Mouse (Mus musculus) hindbrain, embryonic 11.5 days (tissue): ENCODE data around the gene Olfr279. TPM values are rescaled to one million over a fixed set of nuclear protein-coding genes. Genes with fewer than 3 reads are reported as not detected.

Source experiments
- ATAC-seq: fragments of 200-750 bp; cut with Nextera tagmentation; 2 replicates; pipeline ENCODE4 v1.8.0; 2017; ENCODE audit warnings: mild to moderate bottlenecking, moderate TSS enrichment, moderate library complexity; ENCODE audit not compliant: low FRiP score
- DNase-seq: peaks from one replicate; pipeline ENCODE4 v3.0.0-alpha.2; 2015; ENCODE audit warnings: low spot score
- H3K27ac ChIP-seq: fragments of 300-500 bp; sonication (generic); 2 replicates; pipeline ENCODE4 v1.5.1; 2014; ENCODE audit warnings: mild to moderate bottlenecking, low read depth, low read length
- H3K27me3 ChIP-seq: fragments of 300-500 bp; sonication (generic); 2 replicates; pipeline ENCODE4 v1.6.1; 2014; ENCODE audit warnings: mild to moderate bottlenecking, low read length, moderate library complexity, mixed read lengths; ENCODE audit not compliant: control insufficient read depth, insufficient read depth
- H3K36me3 ChIP-seq: fragments of 300-500 bp; sonication (generic); 2 replicates; pipeline ENCODE4 v1.6.1; 2014; ENCODE audit warnings: mild to moderate bottlenecking, low read length, moderate library complexity, mixed read lengths; ENCODE audit not compliant: control insufficient read depth, insufficient read depth
- H3K4me1 ChIP-seq: fragments of 300-500 bp; sonication (generic); replicated peaks from 2 replicates; pipeline ENCODE4 v1.6.1; 2014; ENCODE audit warnings: low read length, mixed read lengths; ENCODE audit not compliant: control insufficient read depth, insufficient read depth
- H3K4me2 ChIP-seq: fragments of 300-500 bp; sonication (generic); replicated peaks from 2 replicates; pipeline ENCODE4 v1.6.1; 2014; ENCODE audit warnings: mild to moderate bottlenecking, low read depth, low read length
- H3K4me3 ChIP-seq: fragments of 300-500 bp; sonication (generic); 2 replicates; pipeline ENCODE4 v1.5.1; 2014; ENCODE audit warnings: low read depth, low read length
- H3K9ac ChIP-seq: fragments of 300-500 bp; sonication (generic); 2 replicates; pipeline ENCODE4 v1.6.1; 2014; ENCODE audit warnings: low read depth, low read length
- H3K9me3 ChIP-seq: fragments of 300-500 bp; sonication (generic); 2 replicates; pipeline ENCODE4 v1.6.1; 2016; ENCODE audit warnings: low read length; ENCODE audit not compliant: control insufficient read depth
- WGBS: fragments of 180-500 bp; shearing (Covaris S2); extraction: QIAGEN DNeasy Blood & Tissue Kit; methylation state at CpG from one replicate; pipeline ENCODE4 v1.1.7; 2014; 5-methylcytosine and 5-hydroxymethylcytosine counted together
- polyA plus RNA-seq: library from polyadenylated mRNA; unstranded; fragments of >200 nt; fragmentation: Nextera tagmentation; extraction: Ambion mirVana; gene quantifications from 2 replicates; pipeline ENCODE4 v1.2.1, GENCODE M21; 2014

Olfr279 gene
- polyA plus RNA-seq, 1 experiment from 2014 or later = not detected

DNA sequence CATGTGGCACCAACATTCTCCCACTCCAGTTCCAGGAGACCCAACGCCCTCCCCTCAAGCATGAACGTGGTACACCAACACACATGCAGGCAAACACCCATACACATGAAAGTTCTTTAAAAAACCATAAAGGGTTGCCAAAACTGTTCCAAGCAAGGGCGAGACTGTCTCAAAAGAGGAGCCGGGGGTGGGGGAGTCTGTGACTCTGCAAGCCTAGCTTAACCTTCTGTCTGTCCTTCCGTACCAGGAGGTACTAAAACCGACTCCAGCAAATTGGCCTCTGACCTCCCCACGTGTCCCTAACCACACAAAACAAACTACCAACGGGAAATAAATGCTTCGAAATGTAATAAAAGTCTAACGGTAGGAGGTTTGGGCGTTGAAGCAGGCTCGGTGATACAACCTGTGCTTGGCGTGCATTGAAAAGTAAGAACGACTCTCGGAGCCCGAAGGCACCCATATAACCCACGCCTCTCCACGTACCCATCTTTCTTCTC lies 40.9 kb downstream of the Olfr279 start:
- H3K4me2 ChIP-seq = peak overlapping the region; percentile 84
- DNase-seq (peak; percentile 49), ATAC-seq (no peak)
- peak overlapping the region; percentile 89 for H3K4me3 ChIP-seq
- H3K27ac ChIP-seq = no peak overlapping the region; the same call in 1 of the 2 replicates
- no peaks in the 10 kb centered on the region for H3K9me3 ChIP-seq
- 1% methylated on average over 18 of the region's 18 CpGs for WGBS
- 0 out of 2 replicates have a peak, but pooled peaks cover 3% of the 10 kb centered on the region for H3K4me1 ChIP-seq
- H3K36me3 ChIP-seq = peaks cover 6% of the 10 kb centered on the region; the same call in 1 of the 2 replicates
- peak overlapping the region; percentile 95 for H3K9ac ChIP-seq
- H3K27me3 ChIP-seq = no peaks in the 10 kb centered on the region

DNA sequence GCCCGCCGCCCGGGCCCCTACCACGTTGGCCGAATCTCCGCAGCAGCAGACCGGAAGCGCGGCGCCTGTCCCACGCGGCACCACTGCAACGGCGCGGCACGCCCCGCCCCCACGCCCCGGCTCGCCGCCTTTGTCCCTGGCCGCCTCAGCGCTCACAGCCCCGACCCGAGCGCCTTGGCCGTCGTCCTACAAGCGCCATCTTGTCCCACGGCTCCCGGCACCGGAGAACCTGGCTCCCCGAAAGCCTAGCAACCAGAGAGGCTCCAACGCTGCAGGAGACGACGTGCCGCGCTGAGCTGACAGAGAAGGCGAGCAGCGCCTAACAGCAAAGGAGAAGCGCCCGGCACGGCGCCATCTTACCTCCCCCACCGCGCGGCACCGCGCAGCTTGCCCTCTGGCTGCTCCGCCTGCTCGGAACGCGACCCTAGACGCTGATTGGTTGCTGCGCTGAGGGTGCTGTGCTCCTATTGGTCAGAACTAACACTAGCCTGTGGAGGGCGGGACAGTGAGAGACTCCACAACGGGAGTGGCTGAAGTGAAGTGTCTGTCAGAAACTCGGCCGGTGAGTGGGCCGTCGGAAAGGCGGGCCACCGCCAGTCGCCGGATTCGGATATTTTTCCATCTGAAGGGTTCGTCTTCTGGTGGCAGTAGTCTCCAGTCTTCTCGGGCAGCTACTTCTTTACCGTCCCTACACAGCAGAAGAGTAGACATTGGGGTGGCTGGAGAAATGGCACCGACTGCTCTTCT lies 41.9 kb downstream of the Olfr279 start, which contains the start of gene Kansl2:
TSS of gene Kansl2 (minus strand) at position 384 of the 747 bp plus-strand sequence.
- H3K4me2 ChIP-seq = peak within 1 kb of the TSS; percentile 84
- WGBS = under 1% methylated on average over 58 of the region's 70 CpGs
- peak; percentile 100 for ATAC-seq

DNA sequence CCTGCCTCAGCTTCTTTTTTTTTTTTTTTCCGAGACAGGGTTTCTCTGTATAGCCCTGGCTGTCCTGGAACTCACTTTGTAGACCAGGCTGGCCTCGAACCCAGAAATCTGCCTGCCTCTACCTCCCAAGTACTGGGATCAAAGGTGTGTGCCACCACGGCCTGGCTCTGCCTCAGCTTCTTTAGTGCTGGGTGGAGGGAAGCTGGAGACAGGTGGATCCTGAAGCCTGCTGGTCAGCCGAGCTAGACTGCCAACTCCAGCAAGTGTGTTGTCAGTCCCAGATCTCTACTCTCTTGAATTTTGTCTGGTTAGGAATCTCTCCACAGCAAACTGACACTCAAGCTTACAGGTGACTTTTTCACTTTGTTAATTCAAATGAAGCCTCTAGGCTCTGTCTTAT lies 43.7 kb downstream of the Olfr279 start:
- no peak for DNase-seq
- Histone ChIP-seq H3K4me2 (no peak overlapping the region), H3K36me3 (no peaks in the 10 kb centered on the region), H3K4me3 (no peak overlapping the region), H3K27me3 (no peaks in the 10 kb centered on the region), H3K4me1 (0 out of 2 replicates have a peak, but pooled peaks cover 3% of the 10 kb centered on the region), H3K9ac (no peak overlapping the region), H3K9me3 (no peaks in the 10 kb centered on the region), H3K27ac (no peak overlapping the region)
- WGBS = 80% methylated on average over 4 of the region's 4 CpGs
- ATAC-seq = no peak

More for the DNA sequence above, 41.9 kb downstream of the Olfr279 start, which contains the start of gene Kansl2:
- peak; percentile 97 for DNase-seq
- Histone ChIP-seq H3K36me3 (0 out of 2 replicates have a peak, but pooled peaks cover 3% of the 10 kb centered on the region), H3K9ac (peak within 1 kb of the TSS; percentile 95), H3K9me3 (no peaks in the 10 kb centered on the region), H3K27me3 (no peaks in the 10 kb centered on the region), H3K4me1 (0 out of 2 replicates have a peak, but pooled peaks cover 3% of the 10 kb centered on the region), H3K27ac (peak within 1 kb of the TSS; percentile 98), H3K4me3 (peak within 1 kb of the TSS; percentile 89)

DNA sequence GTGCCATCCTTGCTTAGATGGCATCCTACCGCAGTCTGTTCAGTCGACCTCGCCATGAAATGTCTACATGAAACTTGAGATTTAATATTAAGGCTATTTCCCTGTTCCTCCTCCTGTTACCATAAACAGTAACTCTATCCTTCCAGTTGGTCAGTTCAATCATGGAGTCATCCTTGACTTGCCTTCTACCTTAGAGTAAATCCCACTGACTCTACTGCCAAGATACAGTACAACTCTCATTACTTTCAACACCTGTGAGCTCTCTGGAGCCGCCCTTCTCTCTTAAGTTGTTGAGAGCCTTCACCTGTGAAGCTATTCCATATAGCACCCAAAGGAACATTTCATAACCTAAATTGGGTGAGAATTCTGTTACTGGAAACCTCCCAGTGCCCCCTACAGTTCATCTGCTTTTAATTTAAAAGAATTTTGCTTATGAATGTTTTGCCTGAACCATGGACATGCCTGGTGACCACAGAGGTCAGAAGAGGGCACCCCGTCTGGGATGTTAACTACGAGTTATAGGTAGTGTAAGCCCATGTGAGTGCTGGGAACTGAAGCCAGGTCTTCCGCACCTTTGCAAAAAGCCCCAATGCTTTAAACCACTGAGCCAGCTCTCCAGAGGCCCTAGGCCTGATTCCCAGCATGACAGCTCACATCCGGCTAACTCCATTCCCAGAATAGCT lies 44.8 kb downstream of the Olfr279 start:
- no peak overlapping the region for H3K4me2 ChIP-seq
- no peaks in the 10 kb centered on the region for H3K9me3 ChIP-seq
- no peaks in the 10 kb centered on the region for H3K27me3 ChIP-seq
- no peak overlapping the region for H3K27ac ChIP-seq
- H3K9ac ChIP-seq = no peak overlapping the region
- DNase-seq (no peak), ATAC-seq (no peak)
- 0 out of 2 replicates have a peak, but pooled peaks cover 3% of the 10 kb centered on the region for H3K4me1 ChIP-seq
- 84% methylated on average over 8 of the region's 8 CpGs for WGBS
- no peaks in the 10 kb centered on the region for H3K36me3 ChIP-seq
- H3K4me3 ChIP-seq = no peak overlapping the region

DNA sequence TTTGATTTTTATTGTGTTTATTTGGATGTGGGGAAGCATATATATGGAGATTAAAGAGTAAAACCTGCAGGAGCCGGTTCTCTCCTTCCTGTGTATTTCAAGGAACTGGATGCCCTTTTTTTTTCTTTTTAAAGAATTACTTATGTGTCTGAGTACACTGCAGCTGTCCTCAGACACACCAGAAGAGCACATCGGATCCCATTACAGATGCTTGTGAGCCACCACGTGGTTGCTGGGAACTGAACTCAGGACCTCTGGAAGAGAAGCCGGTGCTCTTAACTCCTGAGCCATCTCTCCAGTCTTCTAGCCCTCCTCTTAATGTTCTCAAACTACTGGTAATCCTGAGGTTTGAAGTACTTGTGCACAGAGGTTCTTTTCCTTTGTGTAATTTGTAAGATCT lies 45.7 kb downstream of the Olfr279 start:
- 78% methylated on average over 4 of the region's 4 CpGs for WGBS
- H3K27ac ChIP-seq = no peak overlapping the region
- H3K4me1 ChIP-seq = no peaks in the 10 kb centered on the region
- no peak overlapping the region for H3K9ac ChIP-seq
- DNase-seq = no peak
- no peaks in the 10 kb centered on the region for H3K36me3 ChIP-seq
- H3K9me3 ChIP-seq = no peaks in the 10 kb centered on the region
- H3K4me2 ChIP-seq = no peak overlapping the region
- H3K4me3 ChIP-seq = no peak overlapping the region
- ATAC-seq = no peak
- no peaks in the 10 kb centered on the region for H3K27me3 ChIP-seq

DNA sequence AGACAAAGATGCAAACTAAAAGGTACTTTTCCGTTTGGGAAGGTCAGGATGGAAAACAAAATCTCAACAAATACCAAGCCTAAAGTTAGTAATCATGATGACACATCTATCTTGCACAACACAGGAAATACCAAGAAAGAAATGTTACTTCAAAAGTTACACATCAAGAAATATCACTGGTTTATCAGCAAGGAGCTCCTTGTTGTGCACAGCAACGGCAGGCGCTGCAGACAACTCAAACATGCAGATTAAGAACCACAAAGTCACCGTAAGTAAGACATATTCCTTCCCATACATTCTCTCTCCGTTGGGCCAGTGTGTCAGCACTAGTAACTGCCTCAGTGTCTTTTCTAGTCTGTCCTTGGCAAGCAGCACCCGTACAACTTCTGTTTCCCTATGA lies 48.9 kb downstream of the Olfr279 start:
- H3K36me3 ChIP-seq = peaks cover 10% of the 10 kb centered on the region; the same call in 1 of the 2 replicates
- no peak for ATAC-seq

DNA sequence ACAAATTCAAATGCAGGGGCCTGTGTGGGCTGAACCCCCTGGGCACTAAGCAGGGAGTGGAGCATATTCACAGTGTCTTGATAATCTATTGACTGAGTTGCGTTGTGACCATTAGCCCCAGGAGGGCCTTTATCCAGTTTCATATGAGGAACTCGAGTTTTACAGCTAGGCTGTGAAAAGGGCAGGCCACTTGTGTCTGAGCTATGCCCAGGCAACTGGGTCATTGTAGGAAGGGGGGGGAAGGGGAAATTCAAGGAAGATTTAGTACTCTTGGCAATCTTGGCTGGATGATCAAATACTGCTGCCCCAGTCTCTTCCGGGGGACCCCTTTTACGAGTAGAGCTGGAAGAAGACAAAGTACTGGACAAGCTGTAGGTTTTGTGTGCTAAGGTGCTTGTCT lies 51.1 kb downstream of the Olfr279 start:
- no peak for ATAC-seq
- no peaks in the 10 kb centered on the region for H3K9me3 ChIP-seq
- no peaks in the 10 kb centered on the region for H3K4me1 ChIP-seq
- no peak overlapping the region for H3K4me2 ChIP-seq
- no peak overlapping the region for H3K27ac ChIP-seq
- no peak overlapping the region for H3K9ac ChIP-seq
- no peak overlapping the region for H3K4me3 ChIP-seq
- no peak for DNase-seq
- WGBS = 92% methylated on average over 4 of the region's 4 CpGs
- H3K27me3 ChIP-seq = no peaks in the 10 kb centered on the region
- peaks cover 15% of the 10 kb centered on the region for H3K36me3 ChIP-seq

More for the DNA sequence above, 48.9 kb downstream of the Olfr279 start:
- no peak for DNase-seq
- Histone ChIP-seq H3K27me3 (no peaks in the 10 kb centered on the region), H3K27ac (no peak overlapping the region), H3K9ac (no peak overlapping the region), H3K4me2 (no peak overlapping the region), H3K9me3 (no peaks in the 10 kb centered on the region), H3K4me3 (no peak overlapping the region), H3K4me1 (no peaks in the 10 kb centered on the region)
- 89% methylated on average over 6 of the region's 6 CpGs for WGBS

DNA sequence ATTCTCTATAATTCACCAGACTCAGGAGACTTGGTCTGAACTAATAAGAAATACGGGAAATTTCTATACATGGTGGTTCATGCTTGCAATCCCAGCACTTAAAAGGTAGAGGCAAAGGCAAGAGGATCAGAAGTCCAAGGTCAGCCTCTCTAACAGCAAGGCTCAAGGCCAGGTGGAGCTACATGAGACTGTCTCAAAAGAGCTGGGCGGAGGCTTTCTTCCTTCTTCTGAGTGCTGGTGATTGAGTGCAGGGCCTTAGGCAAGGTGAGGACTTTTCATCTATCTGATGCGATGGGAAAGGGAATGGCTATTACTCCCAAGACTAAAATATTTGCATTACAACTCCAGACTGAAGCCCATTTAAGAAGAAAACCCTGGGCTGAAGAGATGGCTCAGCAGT lies 52.9 kb downstream of the Olfr279 start:
- Histone ChIP-seq H3K9me3 (no peaks in the 10 kb centered on the region), H3K36me3 (peaks cover 15% of the 10 kb centered on the region), H3K27ac (no peak overlapping the region), H3K27me3 (no peaks in the 10 kb centered on the region), H3K4me1 (no peaks in the 10 kb centered on the region), H3K4me3 (no peak overlapping the region), H3K9ac (no peak overlapping the region), H3K4me2 (no peak overlapping the region)
- ATAC-seq (no peak), DNase-seq (no peak)
- 96% methylated on average over 3 of the region's 3 CpGs for WGBS
